Mouse (Mus musculus) spleen, postnatal 4 days (tissue): ENCODE measurements around the gene Ubap1.
A peak's percentile ranks its signal among the peaks of the same experiment; 100 is the strongest.

Experiments used
- DNase-seq, 2 experiments: peaks; one replicate each; pipeline ENCODE4 v3.0.0; 2022; ENCODE audit warnings: low spot score in 2 of 2

Ubap1 gene

GRCm38 (mm10) chr4:41348584-41349198 lies at the start of gene Ubap1:
Gene Ubap1 (plus strand): TSS chr4:41348996.
- peak; percentile 91 to 94 for DNase-seq

GRCm38 (mm10) chr4:41303671-41304070 lies 45.1 kb upstream of the Ubap1 start:
- DNase-seq: no peak

- DNase-seq: no peak
Observed at GRCm38 (mm10) chr4:41304302-41304701, 44.5 kb upstream of the Ubap1 start.

GRCm38 (mm10) chr4:41307406-41307805 lies 41.4 kb upstream of the Ubap1 start:
- no peak for DNase-seq

- DNase-seq: peak in 1 of 2 experiments; percentile 27
Observed at GRCm38 (mm10) chr4:41310567-41311563, 37.9 kb upstream of the Ubap1 start.

GRCm38 (mm10) chr4:41313722-41314121 lies 35.1 kb upstream of the Ubap1 start:
- peak in 1 of 2 experiments; percentile 69 for DNase-seq

- peak; percentile 94 to 97 for DNase-seq
Observed at GRCm38 (mm10) chr4:41314141-41315129, 34.4 kb upstream of the Ubap1 start, which contains the start of gene Dcaf12. Gene Dcaf12 (minus strand): TSS chr4:41314889.

GRCm38 (mm10) chr4:41315173-41315572 lies 33.6 kb upstream of the Ubap1 start:
- DNase-seq: no peak

GRCm38 (mm10) chr4:41318267-41318666 lies 30.5 kb upstream of the Ubap1 start:
- DNase-seq: no peak

- no peak for DNase-seq
Observed at GRCm38 (mm10) chr4:41320971-41321370, 27.8 kb upstream of the Ubap1 start.

- DNase-seq: no peak
Observed at GRCm38 (mm10) chr4:41326876-41327275, 21.9 kb upstream of the Ubap1 start.

- DNase-seq: no peak
Observed at GRCm38 (mm10) chr4:41329481-41329880, 19.3 kb upstream of the Ubap1 start.

GRCm38 (mm10) chr4:41331085-41331484 lies 17.7 kb upstream of the Ubap1 start:
- DNase-seq: peak; percentile 75 to 77

- DNase-seq: no peak
Observed at GRCm38 (mm10) chr4:41331698-41332421, 16.9 kb upstream of the Ubap1 start.

GRCm38 (mm10) chr4:41336546-41336945 lies 12.2 kb upstream of the Ubap1 start:
- peak in 1 of 2 experiments; percentile 29 for DNase-seq

GRCm38 (mm10) chr4:41340912-41341550 lies 7.8 kb upstream of the Ubap1 start:
- no peak for DNase-seq

GRCm38 (mm10) chr4:41346011-41346410 lies 2.8 kb upstream of the Ubap1 start:
- no peak for DNase-seq

GRCm38 (mm10) chr4:41347839-41348238 lies 957 bp upstream of the Ubap1 start:
- no peak for DNase-seq

GRCm38 (mm10) chr4:41349199-41349591 lies 399 bp downstream of the Ubap1 start:
- peak; percentile 46 to 82 for DNase-seq

- DNase-seq: no peak
Observed at GRCm38 (mm10) chr4:41352758-41353157, 4.0 kb downstream of the Ubap1 start.
